Mouse (Mus musculus): ENCODE data around the gene Ncor2.

DNA sequence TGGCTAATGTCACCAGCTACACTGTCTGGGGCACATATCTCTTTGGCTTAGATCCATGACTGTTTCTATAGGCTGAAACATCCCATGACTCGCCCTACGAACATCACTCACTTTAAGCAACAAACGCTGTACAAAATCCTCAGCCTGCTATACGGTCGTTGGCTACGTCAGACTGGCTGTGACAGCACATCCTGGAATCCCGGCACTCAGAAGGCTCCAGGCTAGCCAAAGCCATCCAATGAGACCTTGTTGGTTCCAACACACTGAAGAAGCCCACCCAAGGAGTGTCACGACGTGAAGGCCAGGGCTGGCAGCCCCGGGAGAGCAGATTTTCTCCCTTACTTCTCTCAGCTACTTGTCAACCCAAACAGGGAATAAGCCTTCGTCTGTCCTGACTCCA, 82.7 kb downstream of the Ncor2 start:
- no peak for TF ChIP-seq SMC3 (IDR thresholded peaks at IDR 0.05; ENCODE audit: low read depth, low read length)
- no peak for TF ChIP-seq CTCF (IDR thresholded peaks at IDR 0.05 in 2 of 3, conservative IDR thresholded peaks at IDR 0.05 in 1 of 3; ENCODE audit: control insufficient read depth in 1 of 3, insufficient read depth in 1 of 3, low read depth in 2 of 3, low read length in 3 of 3, poor library complexity in 1 of 3, severe bottlenecking in 1 of 3)
- TF ChIP-seq RCOR1 (IDR thresholded peaks at IDR 0.05; ENCODE audit: low read depth, low read length) = no peak
- no peak for TF ChIP-seq USF1 (IDR thresholded peaks at IDR 0.05; ENCODE audit: low read depth, low read length)
- TF ChIP-seq POLR2AphosphoS5 (IDR thresholded peaks at IDR 0.05; ENCODE audit: borderline replicate concordance, low read depth, low read length) = no peak
- no peak for TF ChIP-seq ZC3H11A (IDR thresholded peaks at IDR 0.05; ENCODE audit: low read depth, low read length)
- TF ChIP-seq JUND (IDR thresholded peaks at IDR 0.05; ENCODE audit: low read depth, low read length) = no peak
- TF ChIP-seq TCF12 (IDR thresholded peaks at IDR 0.05; ENCODE audit: low read depth, low read length) = no peak
- TF ChIP-seq POLR2A (IDR thresholded peaks at IDR 0.05; ENCODE audit: control insufficient read depth in 1 of 2, insufficient read depth in 1 of 2, low read depth in 1 of 2, low read length in 2 of 2, poor library complexity in 1 of 2) = no peak
- no peak for TF ChIP-seq UBTF (IDR thresholded peaks at IDR 0.05; ENCODE audit: borderline replicate concordance, insufficient read depth, low read depth, low read length)
- no peak for TF ChIP-seq MAX (IDR thresholded peaks at IDR 0.05; ENCODE audit: low read length)
- TF ChIP-seq ETS1 (IDR thresholded peaks at IDR 0.05; ENCODE audit: low read depth, low read length) = no peak
